Comparison of ENCODE assay signal across 7 mouse cellular contexts in the genomic region with DNA sequence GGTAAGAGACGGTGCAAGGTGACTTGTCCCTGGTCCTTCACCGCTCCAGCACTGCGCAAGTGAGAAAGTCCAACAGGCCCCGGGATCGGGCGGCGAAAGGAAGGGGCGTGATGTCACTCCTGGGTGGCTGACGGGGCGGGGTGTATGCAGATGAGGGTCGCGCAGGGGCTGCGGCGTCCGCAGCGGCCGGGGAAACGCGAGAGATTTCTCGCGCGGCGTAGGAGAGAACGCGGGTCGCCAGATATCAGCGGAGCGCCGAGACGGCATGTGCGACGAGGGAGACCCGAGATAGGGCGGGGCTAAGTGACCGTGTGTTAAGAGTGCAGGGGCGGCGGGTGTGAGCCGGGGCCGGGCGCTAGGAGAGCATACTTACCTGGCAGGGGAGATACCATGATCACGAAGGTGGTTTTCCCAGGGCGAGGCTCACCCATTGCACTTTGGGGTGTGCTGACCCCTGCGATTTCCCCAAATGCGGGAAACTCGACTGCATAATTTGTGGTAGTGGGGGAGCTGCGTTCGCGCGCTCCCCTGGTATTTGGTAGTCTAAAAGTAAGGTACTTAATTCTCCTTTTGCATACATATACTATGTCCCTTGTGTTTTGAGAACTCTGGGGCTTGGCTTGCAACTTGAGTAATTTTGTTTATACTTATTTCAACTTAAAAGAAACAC. TPM values are rescaled to one million over a fixed set of nuclear protein-coding genes. Genes with fewer than 3 reads are reported as not detected.
DNase-seq lines count a peak whose midpoint lies in the region; ATAC-seq and TF ChIP-seq lines count a peak whose summit lies in the region.
"Not testable (repeated sequence)": the region's sequence is repeated elsewhere in the genome, so short reads cannot be mapped to it uniquely, and the experiment has no call there.

No protein-coding gene starts in this region.

- not testable (repeated sequence) for H3K9me3 ChIP-seq in heart, embryonic 13.5 days; intestine, postnatal 0 days (ENCODE audit: control insufficient read depth); liver, embryonic 11.5 days (ENCODE audit: control insufficient read depth, low read length); midbrain, embryonic 10.5 days (replicated peaks)

- peak overlapping the region; percentile 73 for H3K4me2 ChIP-seq in heart, embryonic 13.5 days
- H3K4me2 ChIP-seq in intestine, postnatal 0 days (replicated peaks; ENCODE audit: low read depth), result peak overlapping the region; percentile 64
- peak overlapping the region; percentile 80 for H3K4me2 ChIP-seq in liver, embryonic 11.5 days

- not testable (repeated sequence) for H3K36me3 ChIP-seq in heart, embryonic 13.5 days; intestine, postnatal 0 days (ENCODE audit: control insufficient read depth, insufficient read depth); liver, embryonic 11.5 days (ENCODE audit: control insufficient read depth, insufficient read depth, low read length); midbrain, embryonic 10.5 days; spleen, adult 2 months (ENCODE audit: control insufficient read depth, insufficient read depth, low read length)

- H3K4me1 ChIP-seq in embryonic fibroblast, embryonic 13.5 days (ENCODE audit: control insufficient read depth, insufficient read depth, low read length); intestine, postnatal 0 days (replicated peaks; ENCODE audit: control insufficient read depth, insufficient read depth, low read length); spleen, adult 2 months (ENCODE audit: control insufficient read depth, insufficient read depth, insufficient read length): not testable (repeated sequence)
- peaks cover 21% of the 10 kb centered on the region for H3K4me1 ChIP-seq in heart, embryonic 13.5 days
- peaks cover 17% of the 10 kb centered on the region for H3K4me1 ChIP-seq in liver, embryonic 11.5 days (replicated peaks; ENCODE audit: control insufficient read depth, insufficient read depth, low read length)
- H3K4me1 ChIP-seq in midbrain, embryonic 10.5 days, result peaks cover 20% of the 10 kb centered on the region

- DNase-seq in adrenal gland, postnatal 10 days, result peak; percentile 22
- DNase-seq in liver, embryonic 11.5 days (ENCODE audit: low spot score), result peak; percentile 80
- DNase-seq in midbrain, embryonic 10.5 days (ENCODE audit: low spot score), result peak; percentile 70
- DNase-seq in spleen, adult 2 months (ENCODE audit: low read depth in 1 of 2, low spot score in 2 of 2), result not testable (repeated sequence)

- peak; percentile 59 for TF ChIP-seq POLR2A in embryonic fibroblast, embryonic 13.5 days (IDR thresholded peaks at IDR 0.05; ENCODE audit: low read depth, low read length)
- TF ChIP-seq POLR2A in spleen, adult 2 months (IDR thresholded peaks at IDR 0.05; ENCODE audit: low read depth, low read length), result not testable (repeated sequence)

- TF ChIP-seq CTCF in embryonic fibroblast, embryonic 13.5 days (IDR thresholded peaks at IDR 0.05; ENCODE audit: borderline replicate concordance, insufficient read depth, low read length); intestine, postnatal 0 days (IDR thresholded peaks at IDR 0.05; ENCODE audit: low read depth); spleen, adult 2 months (IDR thresholded peaks at IDR 0.05; ENCODE audit: extremely low read depth, insufficient read depth, insufficient read length, insufficient replicate concordance): not testable (repeated sequence)

- peak; percentile 78; the same call in 1 of the 2 replicates for ATAC-seq in heart, embryonic 13.5 days (ENCODE audit: extremely low read depth, insufficient number of reproducible peaks, low FRiP score, low TSS enrichment)
- ATAC-seq in intestine, postnatal 0 days, result peak; percentile 76
- peak; percentile 88 for ATAC-seq in liver, embryonic 11.5 days (replicated peaks; ENCODE audit: low FRiP score)

- H3K4me3 ChIP-seq in embryonic fibroblast, embryonic 13.5 days (ENCODE audit: insufficient read depth, low read length), result peak overlapping the region; percentile 65
- H3K4me3 ChIP-seq in heart, embryonic 13.5 days, result peak overlapping the region; percentile 52
- peak overlapping the region; percentile 30 for H3K4me3 ChIP-seq in intestine, postnatal 0 days (ENCODE audit: low read depth, low read length)
- peak overlapping the region; percentile 50 for H3K4me3 ChIP-seq in liver, embryonic 11.5 days (ENCODE audit: low read depth, low read length)
- H3K4me3 ChIP-seq in midbrain, embryonic 10.5 days, result peak overlapping the region; percentile 57
- H3K4me3 ChIP-seq in spleen, adult 2 months (ENCODE audit: extremely low read depth, insufficient read depth, insufficient read length), result peak overlapping the region; percentile 51

- H3K27me3 ChIP-seq in heart, embryonic 13.5 days (replicated peaks), result peaks cover 85% of the 10 kb centered on the region
- peaks cover 77% of the 10 kb centered on the region for H3K27me3 ChIP-seq in intestine, postnatal 0 days (replicated peaks; ENCODE audit: control insufficient read depth, insufficient read depth, low read length)
- peaks cover 17% of the 10 kb centered on the region for H3K27me3 ChIP-seq in liver, embryonic 11.5 days (replicated peaks; ENCODE audit: control insufficient read depth, insufficient read depth, low read length)
- peaks cover 70% of the 10 kb centered on the region for H3K27me3 ChIP-seq in midbrain, embryonic 10.5 days (ENCODE audit: low read depth, poor library complexity, severe bottlenecking)
- peaks cover 30% of the 10 kb centered on the region for H3K27me3 ChIP-seq in spleen, adult 2 months (ENCODE audit: control insufficient read depth, insufficient read depth, low read length)

- WGBS in heart, embryonic 13.5 days, result under 1% methylated on average over 49 of the region's 49 CpGs
- 1% methylated on average over 45 of the region's 49 CpGs for WGBS in intestine, postnatal 0 days
- under 1% methylated on average over 44 of the region's 49 CpGs for WGBS in liver, embryonic 11.5 days
- WGBS in midbrain, embryonic 10.5 days, result under 1% methylated on average over 49 of the region's 49 CpGs
- 1% methylated on average over 49 of the region's 49 CpGs for WGBS in spleen, adult 2 months

- peak overlapping the region; percentile 80 for H3K9ac ChIP-seq in heart, embryonic 13.5 days
- not testable (repeated sequence) for H3K9ac ChIP-seq in intestine, postnatal 0 days (ENCODE audit: low read depth, low read length)
- H3K9ac ChIP-seq in liver, embryonic 11.5 days (ENCODE audit: low read depth, low read length), result peak overlapping the region; percentile 48; the same call in 1 of the 2 replicates

- H3K27ac ChIP-seq in embryonic fibroblast, embryonic 13.5 days (ENCODE audit: insufficient read depth, low read length); heart, embryonic 13.5 days (replicated peaks); intestine, postnatal 0 days (ENCODE audit: low read depth, low read length); liver, embryonic 11.5 days (ENCODE audit: low read depth, low read length); spleen, adult 2 months (ENCODE audit: insufficient read depth, low read length): not testable (repeated sequence)
- H3K27ac ChIP-seq in midbrain, embryonic 10.5 days (replicated peaks), result peak overlapping the region; percentile 89

RNA-seq across cellular contexts. Expression of a gene that starts 34.4 kb away (rescaled TPM):
- under 1 TPM; 0.84 to 0.88 TPM for total RNA-seq in adrenal gland, postnatal 10 days (2021)
- polyA plus RNA-seq in embryonic fibroblast, embryonic 13.5 days (2011; ENCODE audit: insufficient read length, low read depth, missing spikeins), result 0.61 TPM in 1 of 2 replicates, not detected in the other
- 1.3 and 1.5 TPM in 2 replicates for polyA plus RNA-seq in heart, embryonic 13.5 days (2015; fragmentation: Nextera tagmentation; extraction: Ambion mirVana)
- polyA plus RNA-seq in intestine, postnatal 0 days (2015; fragmentation: Nextera tagmentation; extraction: Ambion mirVana), result 2.7 TPM in 2 replicates
- polyA plus RNA-seq in liver, embryonic 11.5 days (2014; fragmentation: Nextera tagmentation; extraction: Ambion mirVana), result 4.1 TPM in 2 replicates
- polyA plus RNA-seq in midbrain, embryonic 10.5 days (2016; fragmentation: Nextera tagmentation; extraction: Ambion mirVana), result 1.8 and 2.1 TPM in 2 replicates
- polyA plus RNA-seq in spleen, adult 2 months (2012; rRNA removed), result 5.2 and 6.0 TPM in 2 replicates

RNA-seq across cellular contexts. Expression of a gene that starts 58.6 kb away (rescaled TPM):
- 100 to 1,000 TPM; 491 to 635 TPM for total RNA-seq in adrenal gland, postnatal 10 days (2021)
- 11.0 and 16.1 TPM in 2 replicates for polyA plus RNA-seq in embryonic fibroblast, embryonic 13.5 days (2011; ENCODE audit: insufficient read length, low read depth, missing spikeins)
- polyA plus RNA-seq in heart, embryonic 13.5 days (2015; fragmentation: Nextera tagmentation; extraction: Ambion mirVana), result 3.3 and 5.9 TPM in 2 replicates
- 2.3 and 3.9 TPM in 2 replicates for polyA plus RNA-seq in intestine, postnatal 0 days (2015; fragmentation: Nextera tagmentation; extraction: Ambion mirVana)
- polyA plus RNA-seq in liver, embryonic 11.5 days (2014; fragmentation: Nextera tagmentation; extraction: Ambion mirVana), result 15.1 and 18.9 TPM in 2 replicates
- 9.5 and 10.3 TPM in 2 replicates for polyA plus RNA-seq in midbrain, embryonic 10.5 days (2016; fragmentation: Nextera tagmentation; extraction: Ambion mirVana)
- polyA plus RNA-seq in spleen, adult 2 months (2012; rRNA removed), result 14.7 and 15.9 TPM in 2 replicates

RNA-seq across cellular contexts. Expression of a gene that starts 59.7 kb away (rescaled TPM):
- 100 to 1,000 TPM; 500 to 681 TPM for total RNA-seq in adrenal gland, postnatal 10 days (2021)
- polyA plus RNA-seq in embryonic fibroblast, embryonic 13.5 days (2011; ENCODE audit: insufficient read length, low read depth, missing spikeins), result 2.6 and 7.5 TPM in 2 replicates
- polyA plus RNA-seq in heart, embryonic 13.5 days (2015; fragmentation: Nextera tagmentation; extraction: Ambion mirVana), result 28.3 and 29.4 TPM in 2 replicates
- polyA plus RNA-seq in intestine, postnatal 0 days (2015; fragmentation: Nextera tagmentation; extraction: Ambion mirVana), result 13.3 and 19.9 TPM in 2 replicates
- polyA plus RNA-seq in liver, embryonic 11.5 days (2014; fragmentation: Nextera tagmentation; extraction: Ambion mirVana), result 45.6 and 60.2 TPM in 2 replicates
- 49.5 and 57.2 TPM in 2 replicates for polyA plus RNA-seq in midbrain, embryonic 10.5 days (2016; fragmentation: Nextera tagmentation; extraction: Ambion mirVana)
- polyA plus RNA-seq in spleen, adult 2 months (2012; rRNA removed), result 102 and 177 TPM in 2 replicates
